Comparison of ENCODE assay signal across 26 mouse cellular contexts in the genomic region with DNA sequence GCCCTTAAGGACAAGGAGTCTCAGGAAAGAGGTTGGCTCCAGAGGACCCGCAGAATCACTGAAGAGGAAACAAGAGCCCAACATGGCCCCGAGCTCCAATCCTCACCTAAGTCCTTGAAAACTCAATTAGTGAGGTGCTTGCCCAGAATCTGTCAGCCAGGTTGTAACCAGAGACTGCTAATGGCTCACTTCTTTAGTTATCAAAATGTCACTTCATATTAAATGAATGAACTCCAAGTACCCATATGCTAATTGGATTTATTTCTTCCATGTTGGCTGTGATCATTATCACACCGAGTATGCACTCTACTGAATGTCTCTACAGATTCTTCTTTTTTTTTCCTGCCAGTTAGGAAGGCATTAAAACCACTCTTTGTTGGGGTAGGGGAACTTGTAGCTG. TPM values are rescaled to one million over a fixed set of nuclear protein-coding genes. Genes with fewer than 3 reads are reported as not detected.
DNase-seq lines count a peak whose midpoint lies in the region; ATAC-seq and TF ChIP-seq lines count a peak whose summit lies in the region.
"Had no signal": no experiment of that assay in that cellular context is flagged by ENCODE, and none has a peak within 500 bp of the region (broad histone marks: within the 10 kb centered on the region; RNA-seq: fewer than 3 reads in every experiment).

No protein-coding gene starts in this region.

- no peaks in the 10 kb centered on the region for H3K9me3 ChIP-seq in forebrain, embryonic 14.5 days (replicated peaks; ENCODE audit: control insufficient read depth, low read length)
- no peaks in the 10 kb centered on the region for H3K9me3 ChIP-seq in forebrain, embryonic 11.5 days (ENCODE audit: control insufficient read depth, low read length)
- H3K9me3 ChIP-seq in midbrain, postnatal 0 days (ENCODE audit: low read length), result no peaks in the 10 kb centered on the region
- H3K9me3 ChIP-seq in midbrain, embryonic 13.5 days, result no peaks in the 10 kb centered on the region
- no peaks in the 10 kb centered on the region for H3K9me3 ChIP-seq in forebrain, embryonic 15.5 days
- H3K9me3 ChIP-seq in liver, embryonic 11.5 days (ENCODE audit: control insufficient read depth, low read length), result no peaks in the 10 kb centered on the region
- H3K9me3 ChIP-seq: heart, embryonic 12.5 days; hindbrain, embryonic 12.5 days; neural tube, embryonic 15.5 days had no signal

- WGBS in forebrain, embryonic 14.5 days, result 28% methylated on average over 3 of the region's 3 CpGs
- WGBS in forebrain, embryonic 11.5 days, result 78% methylated on average over 3 of the region's 3 CpGs
- 59% methylated on average over 3 of the region's 3 CpGs for WGBS in midbrain, postnatal 0 days
- 79% methylated on average over 3 of the region's 3 CpGs for WGBS in midbrain, embryonic 13.5 days
- WGBS in forebrain, embryonic 15.5 days, result 35% methylated on average over 3 of the region's 3 CpGs
- 69% methylated on average over 3 of the region's 3 CpGs for WGBS in liver, embryonic 11.5 days

- H3K36me3 ChIP-seq in forebrain, embryonic 14.5 days (ENCODE audit: control insufficient read depth, insufficient read depth, low read length), result no peaks in the 10 kb centered on the region
- no peaks in the 10 kb centered on the region for H3K36me3 ChIP-seq in forebrain, embryonic 11.5 days (ENCODE audit: control insufficient read depth, insufficient read depth, low read length)
- no peaks in the 10 kb centered on the region for H3K36me3 ChIP-seq in midbrain, postnatal 0 days (ENCODE audit: insufficient read depth, low read length)
- no peaks in the 10 kb centered on the region for H3K36me3 ChIP-seq in midbrain, embryonic 13.5 days
- H3K36me3 ChIP-seq in forebrain, embryonic 15.5 days, result no peaks in the 10 kb centered on the region
- H3K36me3 ChIP-seq in liver, embryonic 11.5 days (ENCODE audit: control insufficient read depth, insufficient read depth, low read length), result no peaks in the 10 kb centered on the region
- H3K36me3 ChIP-seq: heart, embryonic 12.5 days; hindbrain, embryonic 12.5 days; neural tube, embryonic 15.5 days had no signal

- H3K4me1 ChIP-seq in forebrain, embryonic 14.5 days (ENCODE audit: control insufficient read depth, insufficient read depth, low read length), result peaks cover 5% of the 10 kb centered on the region; the same call in 1 of the 2 replicates
- H3K4me1 ChIP-seq in forebrain, embryonic 11.5 days (replicated peaks; ENCODE audit: control insufficient read depth, insufficient read depth, low read length), result no peaks in the 10 kb centered on the region
- no peaks in the 10 kb centered on the region for H3K4me1 ChIP-seq in midbrain, postnatal 0 days (ENCODE audit: insufficient read depth, low read length)
- 0 out of 2 replicates have a peak, but pooled peaks cover 3% of the 10 kb centered on the region for H3K4me1 ChIP-seq in midbrain, embryonic 13.5 days (replicated peaks)
- peaks cover 9% of the 10 kb centered on the region for H3K4me1 ChIP-seq in forebrain, embryonic 15.5 days
- H3K4me1 ChIP-seq in liver, embryonic 11.5 days (replicated peaks; ENCODE audit: control insufficient read depth, insufficient read depth, low read length), result no peaks in the 10 kb centered on the region
- H3K4me1 ChIP-seq: hindbrain, embryonic 12.5 days; neural tube, embryonic 15.5 days had no signal

- no peak overlapping the region for H3K4me3 ChIP-seq in forebrain, embryonic 14.5 days (ENCODE audit: low read depth, low read length)
- no peak overlapping the region for H3K4me3 ChIP-seq in forebrain, embryonic 11.5 days (ENCODE audit: low read depth, low read length)
- H3K4me3 ChIP-seq in midbrain, postnatal 0 days (ENCODE audit: low read depth, low read length), result no peak overlapping the region
- no peak overlapping the region for H3K4me3 ChIP-seq in midbrain, embryonic 13.5 days (replicated peaks)
- no peak overlapping the region for H3K4me3 ChIP-seq in forebrain, embryonic 15.5 days
- H3K4me3 ChIP-seq in liver, embryonic 11.5 days (ENCODE audit: low read depth, low read length), result no peak overlapping the region
- H3K4me3 ChIP-seq: erythroblast, embryonic 14.5 days; heart, embryonic 12.5 days; hindbrain, embryonic 12.5 days; left cerebral cortex, adult 2 months; neural tube, embryonic 15.5 days had no signal

- TF ChIP-seq CTCF in midbrain, postnatal 0 days (IDR thresholded peaks at IDR 0.05), result no peak

- H3K27ac ChIP-seq in forebrain, embryonic 14.5 days (ENCODE audit: low read depth, low read length), result no peak overlapping the region
- no peak overlapping the region for H3K27ac ChIP-seq in forebrain, embryonic 11.5 days (ENCODE audit: low read depth, low read length)
- H3K27ac ChIP-seq in midbrain, postnatal 0 days (ENCODE audit: low read depth, low read length), result no peak overlapping the region
- H3K27ac ChIP-seq in midbrain, embryonic 13.5 days, result no peak overlapping the region
- H3K27ac ChIP-seq in forebrain, embryonic 15.5 days (replicated peaks), result no peak overlapping the region
- H3K27ac ChIP-seq in liver, embryonic 11.5 days (ENCODE audit: low read depth, low read length), result no peak overlapping the region
- H3K27ac ChIP-seq: hindbrain, embryonic 12.5 days; left cerebral cortex, adult 2 months; liver, embryonic 14.5 days; neural tube, embryonic 15.5 days had no signal

- peak; percentile 90 for ATAC-seq in forebrain, embryonic 14.5 days
- no peak for ATAC-seq in forebrain, embryonic 11.5 days (replicated peaks; ENCODE audit: low FRiP score)
- ATAC-seq in midbrain, postnatal 0 days (ENCODE audit: low FRiP score), result no peak
- no peak for ATAC-seq in midbrain, embryonic 13.5 days
- ATAC-seq in forebrain, embryonic 15.5 days (replicated peaks), result peak; percentile 80
- ATAC-seq in liver, embryonic 11.5 days (replicated peaks; ENCODE audit: low FRiP score), result no peak
- ATAC-seq: activated CD4-positive, CD25-positive, alpha-beta regulatory T cell, adult 4 months; inflammation-experienced regulatory T-cells, adult 6 months had no signal

- H3K27me3 ChIP-seq in forebrain, embryonic 14.5 days (replicated peaks; ENCODE audit: control insufficient read depth, insufficient read depth, low read length), result no peaks in the 10 kb centered on the region
- H3K27me3 ChIP-seq in forebrain, embryonic 11.5 days (ENCODE audit: control insufficient read depth, insufficient read depth, low read length), result no peaks in the 10 kb centered on the region
- H3K27me3 ChIP-seq in midbrain, postnatal 0 days (ENCODE audit: insufficient read depth, low read length), result no peaks in the 10 kb centered on the region
- no peaks in the 10 kb centered on the region for H3K27me3 ChIP-seq in midbrain, embryonic 13.5 days
- H3K27me3 ChIP-seq in forebrain, embryonic 15.5 days, result no peaks in the 10 kb centered on the region
- H3K27me3 ChIP-seq in liver, embryonic 11.5 days (replicated peaks; ENCODE audit: control insufficient read depth, insufficient read depth, low read length), result no peaks in the 10 kb centered on the region
- H3K27me3 ChIP-seq: heart, embryonic 12.5 days; hindbrain, embryonic 12.5 days; neural tube, embryonic 15.5 days had no signal

- no peak overlapping the region for H3K4me2 ChIP-seq in forebrain, embryonic 14.5 days (ENCODE audit: low read length)
- H3K4me2 ChIP-seq in forebrain, embryonic 11.5 days (ENCODE audit: low read depth, low read length, severe bottlenecking), result no peak overlapping the region
- no peak overlapping the region for H3K4me2 ChIP-seq in midbrain, postnatal 0 days (ENCODE audit: low read depth, low read length, poor library complexity, severe bottlenecking)
- H3K4me2 ChIP-seq in midbrain, embryonic 13.5 days (replicated peaks), result no peak overlapping the region
- no peak overlapping the region for H3K4me2 ChIP-seq in forebrain, embryonic 15.5 days (replicated peaks)
- no peak overlapping the region for H3K4me2 ChIP-seq in liver, embryonic 11.5 days
- H3K4me2 ChIP-seq: heart, embryonic 12.5 days; hindbrain, embryonic 12.5 days; lung, embryonic 14.5 days; neural tube, embryonic 15.5 days had no signal

- peak; percentile 82 for DNase-seq in forebrain, embryonic 14.5 days (ENCODE audit: low spot score)
- DNase-seq in forebrain, embryonic 11.5 days (ENCODE audit: low spot score), result no peak
- peak; percentile 52 for DNase-seq in midbrain, postnatal 0 days (ENCODE audit: low spot score)
- no peak for DNase-seq in urinary bladder, postnatal 10 days (ENCODE audit: low spot score)
- no peak for DNase-seq in liver, embryonic 11.5 days (ENCODE audit: low spot score)
- DNase-seq: adrenal gland, adult 8-10 months; B cell, adult 2 months; cerebellum, adult 8-10 months; heart, postnatal 10 days; kidney, adult 18-20 months; lung, embryonic 14.5 days; lung, postnatal 4 days; right cerebral cortex, postnatal 14 days; spleen, adult 18-20 months had no signal

- no peak overlapping the region for H3K9ac ChIP-seq in forebrain, embryonic 14.5 days (ENCODE audit: low read length)
- H3K9ac ChIP-seq in forebrain, embryonic 11.5 days (ENCODE audit: low read length), result no peak overlapping the region
- H3K9ac ChIP-seq in midbrain, postnatal 0 days (replicated peaks; ENCODE audit: low read length, poor library complexity, severe bottlenecking), result no peak overlapping the region
- no peak overlapping the region for H3K9ac ChIP-seq in midbrain, embryonic 13.5 days (replicated peaks)
- no peak overlapping the region for H3K9ac ChIP-seq in forebrain, embryonic 15.5 days (replicated peaks)
- no peak overlapping the region for H3K9ac ChIP-seq in liver, embryonic 11.5 days (ENCODE audit: low read depth, low read length)
- H3K9ac ChIP-seq: heart, embryonic 12.5 days; hindbrain, embryonic 12.5 days; liver, embryonic 14.5 days; lung, embryonic 14.5 days; neural tube, embryonic 15.5 days had no signal

RNA-seq across cellular contexts. Expression of a gene that starts 47.8 kb away (rescaled TPM):
- polyA plus RNA-seq in forebrain, embryonic 14.5 days (2014; fragmentation: Nextera tagmentation; extraction: Ambion mirVana), result 3.6 and 5.4 TPM in 2 replicates
- polyA plus RNA-seq in forebrain, embryonic 11.5 days (2014; fragmentation: Nextera tagmentation; extraction: Ambion mirVana), result 15.7 and 18.7 TPM in 2 replicates
- total RNA-seq in midbrain, postnatal 0 days (2014; rRNA removed), result 7.3 and 9.1 TPM in 2 replicates
- 2.3 TPM in 2 replicates for polyA plus RNA-seq in midbrain, postnatal 0 days (2015; fragmentation: Nextera tagmentation; extraction: Ambion mirVana)
- 5.4 and 5.5 TPM in 2 replicates for polyA plus RNA-seq in midbrain, embryonic 13.5 days (2015; fragmentation: Nextera tagmentation; extraction: Ambion mirVana)
- polyA plus RNA-seq in forebrain, embryonic 15.5 days (2015; fragmentation: Nextera tagmentation; extraction: Ambion mirVana), result 4.4 and 5.1 TPM in 2 replicates
- polyA plus RNA-seq in liver, embryonic 11.5 days (2014; fragmentation: Nextera tagmentation; extraction: Ambion mirVana), result 11.5 and 13.8 TPM in 2 replicates
- total RNA-seq: megakaryocyte-erythroid progenitor cell, adult 5-6 weeks; MEL had no signal

Comparison
In these comparisons a context has a peak if more than half of its experiments do, and no peak if none do; other contexts are left out.
1. ATAC-seq: peak in forebrain, embryonic 14.5 days (single experiment) and forebrain, embryonic 15.5 days (single experiment); none in forebrain, embryonic 11.5 days (single experiment), midbrain, postnatal 0 days (single experiment), midbrain, embryonic 13.5 days (single experiment) and liver, embryonic 11.5 days (single experiment).
2. DNase-seq: peak in forebrain, embryonic 14.5 days (single experiment) and midbrain, postnatal 0 days (single experiment); none in forebrain, embryonic 11.5 days (single experiment), urinary bladder, postnatal 10 days (single experiment) and liver, embryonic 11.5 days (single experiment).